Mouse (Mus musculus) CH12F3 (cell line): ENCODE results near the gene Emp3.

Experiments
- in situ Hi-C: fragments of 300-500 bp; cut with MboI; formaldehyde crosslinking; loops from 2 replicates; pipeline ENCODE4 v1.14.3; 2020; ENCODE audit warnings: low sequenced_read_pairs

The Emp3 gene

DNA sequence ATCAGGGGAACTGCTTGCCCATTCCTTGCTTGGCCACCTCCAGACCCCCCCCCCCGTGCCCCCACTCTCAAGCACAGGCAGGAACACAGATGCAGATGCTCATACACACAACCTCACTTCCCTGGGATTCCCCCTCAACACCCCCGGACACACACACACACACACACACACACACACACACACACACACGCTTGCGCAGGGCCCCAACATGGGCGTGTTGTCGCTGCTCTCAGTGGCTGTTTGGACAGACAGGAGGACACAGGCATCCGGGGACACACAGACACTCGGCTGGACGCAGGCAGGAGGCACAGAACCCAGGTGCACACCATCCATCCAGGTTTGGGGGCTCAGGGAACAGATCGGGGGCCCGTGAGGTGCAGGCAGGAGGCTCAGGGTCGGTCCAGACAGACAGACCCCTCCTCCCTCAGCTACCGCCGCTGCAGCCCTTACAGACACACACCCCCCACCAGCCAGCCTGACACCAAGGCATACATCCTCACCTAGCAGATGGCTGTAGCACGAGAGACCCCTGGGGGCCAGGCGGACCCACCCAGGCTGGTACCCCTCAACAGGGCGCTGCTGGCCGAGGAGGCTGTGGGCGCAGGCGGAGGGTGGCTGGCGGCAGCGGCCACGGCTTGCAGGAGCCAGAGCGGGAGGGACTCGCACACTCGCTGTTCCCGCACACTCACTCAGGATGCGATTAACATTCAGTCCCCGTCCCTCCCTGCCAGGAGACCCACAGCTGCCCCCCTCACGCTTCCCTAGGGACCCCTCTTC lies 50.7 kb downstream of the Emp3 start:
- in situ Hi-C loops: no loop called here

DNA sequence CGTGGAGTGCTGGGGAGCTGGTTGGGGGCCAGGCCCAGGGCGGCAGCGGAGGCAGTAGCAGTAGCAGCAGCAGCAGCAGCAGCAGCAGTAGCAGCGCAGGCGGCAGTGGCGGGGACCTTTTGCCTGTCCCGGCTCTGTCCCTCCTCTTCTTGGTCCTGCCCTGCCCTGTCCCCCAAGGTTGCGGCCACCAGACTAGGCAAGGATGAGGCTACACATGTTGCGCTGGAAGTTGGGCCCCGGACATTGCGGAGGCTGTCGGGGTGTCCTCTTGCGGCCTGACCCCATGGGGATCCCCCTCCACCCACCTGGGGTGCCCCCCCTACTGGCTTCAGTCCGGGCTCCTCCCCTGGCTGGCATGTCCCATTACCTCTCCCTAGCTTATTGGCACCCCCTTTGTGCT lies 51.4 kb downstream of the Emp3 start:
- in situ Hi-C loops: no loop called here

DNA sequence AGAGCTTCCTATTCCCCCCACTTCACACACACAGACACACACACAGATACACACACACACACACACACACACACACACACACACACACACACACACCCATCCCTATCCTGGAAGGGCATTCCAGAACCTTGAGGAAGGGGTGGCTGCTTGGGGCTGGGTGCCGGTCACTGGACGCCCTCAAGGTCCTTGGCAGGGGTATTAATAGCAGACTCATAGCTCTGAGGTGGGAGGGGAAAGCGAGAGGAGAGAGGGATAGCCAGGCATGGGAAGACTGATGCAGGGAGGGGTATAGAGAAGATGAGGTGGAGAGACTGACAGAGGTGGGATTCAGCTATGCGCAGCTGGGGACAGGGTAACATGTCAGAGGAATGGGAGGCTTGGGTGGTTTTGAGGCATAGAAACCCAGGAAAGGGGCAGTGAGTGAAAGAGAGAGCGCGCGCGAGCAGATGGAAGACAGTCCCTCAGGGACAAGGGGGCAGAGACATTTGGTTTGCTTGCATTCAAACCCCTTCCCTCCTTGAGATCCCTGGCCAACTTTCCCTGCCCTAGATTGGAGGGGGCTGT lies 52.0 kb downstream of the Emp3 start:
- in situ Hi-C loops: no loop called here
